Mouse (Mus musculus): ENCODE measurements around the gene Anp32e.

GRCm38 (mm10) chr3:95894317-95895160, 34.5 kb upstream of the Anp32e start:
- TF ChIP-seq CTCF (IDR thresholded peaks at IDR 0.05; ENCODE audit: borderline replicate concordance, control insufficient read depth, extremely low read depth, insufficient read depth, low read length, poor library complexity) = no peak
- no peak for TF ChIP-seq POLR2A (IDR thresholded peaks at IDR 0.05; ENCODE audit: control insufficient read depth, extremely low read depth, insufficient read depth, low read length, poor library complexity)

All from thymus, adult 2 months (tissue).